Comparison of ENCODE assay signal across 29 mouse cellular contexts in genomic region chr9:59673427-59673826, GRCm38 (mm10). TPM values are rescaled to one million over a fixed set of nuclear protein-coding genes. Genes with fewer than 3 reads are reported as not detected.
"Had no signal": no experiment of that assay in that cellular context is flagged by ENCODE, and none has a peak within 500 bp of the region (broad histone marks: within the 10 kb centered on the region; RNA-seq: fewer than 3 reads in every experiment).

No protein-coding gene starts in this region.

- H3K4me3 ChIP-seq: heart, embryonic 13.5 days; heart, embryonic 15.5 days; hindbrain, embryonic 10.5 days; hindbrain, embryonic 12.5 days; intestine, embryonic 15.5 days; limb, embryonic 13.5 days; limb, embryonic 15.5 days; liver, embryonic 12.5 days had no signal

- H3K9me3 ChIP-seq: heart, embryonic 13.5 days; heart, embryonic 15.5 days; hindbrain, embryonic 10.5 days; hindbrain, embryonic 12.5 days; intestine, embryonic 15.5 days; limb, embryonic 13.5 days; limb, embryonic 15.5 days; liver, embryonic 12.5 days had no signal

- H3K27me3 ChIP-seq: heart, embryonic 13.5 days; heart, embryonic 15.5 days; hindbrain, embryonic 12.5 days; intestine, embryonic 15.5 days; limb, embryonic 13.5 days; limb, embryonic 15.5 days had no signal

- H3K4me2 ChIP-seq: heart, embryonic 11.5 days; heart, embryonic 13.5 days; heart, embryonic 15.5 days; hindbrain, embryonic 12.5 days; hindbrain, embryonic 14.5 days; intestine, embryonic 15.5 days; limb, embryonic 13.5 days; limb, embryonic 15.5 days had no signal

- H3K4me1 ChIP-seq: hindbrain, embryonic 10.5 days; hindbrain, embryonic 12.5 days; limb, embryonic 13.5 days; limb, embryonic 15.5 days had no signal

- H3K9ac ChIP-seq: heart, embryonic 13.5 days; heart, embryonic 15.5 days; hindbrain, embryonic 12.5 days; hindbrain, embryonic 14.5 days; intestine, embryonic 15.5 days; limb, embryonic 13.5 days; limb, embryonic 15.5 days; liver, embryonic 12.5 days; liver, embryonic 14.5 days had no signal

- ATAC-seq: hindbrain, embryonic 16.5 days; inflammation-experienced regulatory T-cells, adult 6 months; intestine, embryonic 15.5 days; intestine, postnatal 0 days; liver, embryonic 12.5 days had no signal

- H3K27ac ChIP-seq: hindbrain, embryonic 10.5 days; hindbrain, embryonic 12.5 days; hindbrain, embryonic 14.5 days; intestine, embryonic 15.5 days; kidney, postnatal 0 days; limb, embryonic 13.5 days; limb, embryonic 15.5 days; liver, embryonic 14.5 days had no signal

- DNase-seq: gastrocnemius, postnatal 10 days; gastrocnemius, postnatal 25 days; heart, adult 18-20 months; heart, postnatal 14 days; heart, postnatal 4 days; kidney, adult 18-20 months; kidney, adult 8-10 months; kidney, postnatal 14 days; kidney, postnatal 36 days; layer of hippocampus, adult 9-11 months; layer of hippocampus, postnatal 36 days; left cerebral cortex, postnatal 4 days had no signal

RNA-seq across cellular contexts. Expression of gene Gramd2, which starts 6.5 kb away (rescaled TPM):
- total RNA-seq: granulocyte monocyte progenitor cell, adult 5-6 weeks; liver, adult 2 months had no signal
- polyA plus RNA-seq: inflammation-experienced regulatory T-cells, adult 6 months had no signal
